Mouse (Mus musculus) gonadal fat pad, adult 2 months (tissue): Measurements from ENCODE around the gene Kcnab2. TPM values are rescaled to one million over a fixed set of nuclear protein-coding genes. Genes with fewer than 3 reads are reported as not detected.

Experiments
- DNase-seq: peaks from one replicate; pipeline ENCODE4 v3.0.0-alpha.2; 2012; ENCODE audit warnings: low read depth
- polyA plus RNA-seq: library from polyadenylated mRNA; depleted of rRNA; stranded (reverse); fragments of >200 nt; gene quantifications from 2 replicates; pipeline ENCODE4 v1.2.3, GENCODE M21; 2012; rRNA removed

The Kcnab2 gene
- polyA plus RNA-seq, result 3.1 and 3.3 TPM in 2 replicates

DNA sequence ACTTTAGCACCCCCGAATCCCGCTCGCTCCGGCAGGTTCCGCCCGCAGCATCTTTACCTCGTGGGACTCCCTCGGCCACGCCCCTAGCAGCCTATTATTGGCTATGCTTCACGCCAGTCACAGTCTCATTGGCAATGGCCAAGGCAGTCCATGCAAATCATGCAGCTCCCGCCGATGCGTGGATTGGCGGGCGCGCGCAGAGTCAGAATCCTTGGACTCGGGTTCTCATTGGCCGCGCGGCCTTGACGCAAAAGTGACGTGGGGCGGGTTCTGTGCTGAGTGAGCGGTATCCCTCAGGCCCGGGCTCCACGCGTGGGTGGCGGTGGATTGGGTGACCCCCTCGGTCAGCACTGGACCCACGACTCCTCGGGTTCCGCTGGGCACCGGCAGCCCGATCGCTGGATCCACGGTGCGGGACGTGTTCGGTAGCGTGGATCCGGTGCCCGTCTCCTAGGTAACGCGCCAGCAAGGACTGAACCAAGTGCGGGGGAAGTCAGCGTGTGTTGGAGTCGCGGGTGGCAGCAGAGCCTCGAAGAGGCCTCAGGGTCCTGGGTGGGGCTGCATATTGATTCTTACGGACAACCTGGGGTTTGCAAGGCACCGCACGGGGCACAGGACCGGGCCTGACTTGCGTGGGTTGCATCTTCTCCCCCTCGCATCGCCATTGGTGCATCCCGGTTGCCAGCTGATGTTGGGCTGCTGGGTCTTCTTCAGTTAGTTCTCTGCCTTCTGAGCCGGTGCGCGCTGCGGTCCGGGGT, at the start of gene Kcnab2:
Kcnab2 (minus strand) TSS at position 406 of the 758 bp plus-strand sequence.
- peak; percentile 4 for DNase-seq

DNA sequence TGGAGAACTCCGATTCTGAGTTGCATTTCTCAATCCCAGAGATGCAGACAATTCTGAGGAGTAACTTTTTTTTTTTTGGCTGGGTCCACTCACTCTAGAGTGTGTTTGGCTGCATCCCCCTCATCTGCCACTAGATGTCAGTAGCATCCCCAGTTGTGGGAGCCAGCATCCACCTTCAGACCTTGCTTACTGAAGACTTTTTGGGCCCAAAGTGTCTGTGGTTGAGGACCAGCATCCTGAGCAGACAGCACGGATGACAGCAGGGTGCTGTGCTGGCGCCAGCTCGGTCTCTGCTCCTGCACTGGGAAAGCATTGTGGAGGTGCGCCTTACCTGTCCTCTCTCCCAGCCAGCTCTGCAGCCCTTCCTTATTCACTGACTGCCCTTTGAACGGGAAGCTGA, 42.4 kb upstream of the Kcnab2 start:
- no peak for DNase-seq

DNA sequence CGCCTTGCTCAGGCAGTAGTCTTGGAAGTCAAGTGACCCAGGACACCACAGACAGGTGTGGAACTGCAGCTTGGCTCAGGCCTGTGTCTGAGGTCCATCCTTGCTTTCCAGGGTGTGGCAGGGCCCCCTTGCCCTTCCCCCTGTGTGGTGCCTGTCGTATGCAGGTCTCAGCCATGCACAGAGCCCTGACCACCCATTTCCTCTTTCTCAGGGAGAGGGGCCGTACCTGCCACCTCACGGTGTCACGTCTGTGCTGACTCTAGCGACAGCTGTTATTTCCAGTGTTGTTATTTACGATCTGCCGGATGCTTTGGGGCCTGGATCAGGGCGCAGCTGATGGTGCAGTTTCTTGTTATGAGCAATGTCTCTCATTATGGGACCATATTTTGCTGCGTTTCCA, 41.4 kb upstream of the Kcnab2 start:
- no peak for DNase-seq

- DNase-seq, result no peak
Observed at GRCm38 (mm10) chr4:152514884-152515283, 37.2 kb upstream of the Kcnab2 start.

- DNase-seq, result no peak
Observed at GRCm38 (mm10) chr4:152512221-152512925, 34.7 kb upstream of the Kcnab2 start.

- DNase-seq, result no peak
Observed at GRCm38 (mm10) chr4:152494360-152494879, 16.7 kb upstream of the Kcnab2 start.

DNA sequence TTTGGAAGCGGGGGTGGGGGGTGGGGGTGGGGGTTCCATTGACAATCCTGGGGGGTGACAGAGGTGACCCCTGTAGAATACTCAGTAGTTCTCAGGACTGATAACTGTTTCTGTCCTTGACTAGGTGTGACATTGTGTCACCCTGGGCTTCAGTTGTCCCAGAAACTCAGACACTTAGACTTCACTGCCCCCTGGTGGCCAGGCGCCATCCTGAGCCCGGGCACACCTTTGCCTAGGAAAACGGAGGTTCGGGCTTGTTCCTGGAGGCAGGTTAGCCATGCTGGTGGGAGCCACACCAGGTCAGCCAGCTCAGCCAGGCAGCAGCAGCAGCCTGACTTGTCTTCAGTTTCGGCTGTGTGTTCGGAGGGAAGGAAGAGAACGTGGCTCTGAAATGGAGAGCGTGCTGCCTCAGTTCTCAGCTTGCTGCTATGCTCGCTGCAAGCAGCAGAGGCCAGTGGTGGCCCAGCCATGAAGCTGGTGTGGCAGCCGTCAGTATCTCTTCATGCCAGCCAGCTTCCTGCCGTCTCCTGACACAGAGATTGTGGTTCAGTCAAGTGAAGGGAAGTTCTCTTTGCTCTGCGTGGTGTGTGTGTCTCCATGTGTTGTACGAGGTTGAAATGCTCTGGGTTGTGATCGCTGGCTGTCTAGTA, 13.7 kb upstream of the Kcnab2 start:
- DNase-seq, result no peak

DNA sequence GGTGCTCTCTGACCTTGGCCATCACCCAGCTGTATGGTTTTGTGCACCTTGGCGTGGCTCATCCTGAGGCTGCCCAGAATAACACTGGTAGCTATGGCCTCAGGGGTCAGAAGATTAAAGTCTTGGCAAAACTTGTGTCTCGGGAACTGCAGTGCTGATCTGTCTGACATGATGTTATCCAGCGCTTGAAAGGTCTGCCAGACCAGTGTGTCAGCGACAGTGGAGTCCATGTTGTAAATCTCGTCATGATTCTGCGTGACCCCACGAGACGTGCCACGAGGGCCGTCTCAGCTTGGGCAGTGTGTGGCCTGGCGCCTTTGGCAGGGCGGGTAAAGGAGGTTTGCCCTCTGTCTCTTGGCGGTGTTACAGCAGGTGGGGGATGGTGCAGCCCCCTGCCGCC, 12.6 kb upstream of the Kcnab2 start:
- peak; percentile 2 for DNase-seq

- no peak for DNase-seq
Observed at GRCm38 (mm10) chr4:152488046-152488445, 10.4 kb upstream of the Kcnab2 start.

DNA sequence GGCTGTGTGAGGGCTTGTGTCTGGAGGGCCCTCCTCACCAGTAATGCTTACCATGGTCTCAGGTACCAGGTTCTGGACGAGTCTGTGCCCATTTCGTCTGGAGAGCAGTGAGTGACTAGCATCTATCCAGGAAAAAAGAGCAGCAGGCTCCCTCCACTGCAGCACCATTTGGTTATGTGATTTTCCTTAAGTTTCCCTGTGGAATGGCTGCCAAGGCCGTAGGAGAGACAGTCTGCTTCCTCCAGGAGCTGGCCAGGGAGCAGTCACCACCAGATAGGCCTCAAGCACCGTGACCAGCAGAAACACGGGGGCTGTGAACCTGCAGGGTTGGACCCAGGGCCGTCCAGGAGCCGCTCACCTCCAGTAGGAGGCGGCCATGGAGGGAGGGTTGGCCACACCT, 2.8 kb upstream of the Kcnab2 start:
- DNase-seq, result no peak

- no peak for DNase-seq
Observed at GRCm38 (mm10) chr4:152478224-152478567, 525 bp upstream of the Kcnab2 start.

DNA sequence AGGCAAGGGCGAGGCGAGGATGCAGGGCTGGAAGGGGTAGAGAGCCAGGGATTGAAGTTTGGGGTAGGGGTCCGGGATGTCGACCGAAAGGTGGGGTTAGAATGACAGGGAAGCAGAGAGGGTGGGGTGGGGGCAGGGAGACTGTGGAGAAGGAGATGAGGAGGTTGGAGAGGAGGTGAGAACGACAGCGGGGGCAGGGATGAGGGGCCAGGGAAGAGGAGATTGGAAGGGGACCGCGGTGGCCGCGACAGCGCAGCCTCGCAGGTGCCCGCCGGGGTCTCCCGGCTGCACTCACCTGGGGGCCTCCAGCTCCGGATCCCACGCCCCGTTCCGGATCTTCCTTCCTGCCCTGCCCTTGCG, 585 bp downstream of the Kcnab2 start:
- DNase-seq, result no peak

DNA sequence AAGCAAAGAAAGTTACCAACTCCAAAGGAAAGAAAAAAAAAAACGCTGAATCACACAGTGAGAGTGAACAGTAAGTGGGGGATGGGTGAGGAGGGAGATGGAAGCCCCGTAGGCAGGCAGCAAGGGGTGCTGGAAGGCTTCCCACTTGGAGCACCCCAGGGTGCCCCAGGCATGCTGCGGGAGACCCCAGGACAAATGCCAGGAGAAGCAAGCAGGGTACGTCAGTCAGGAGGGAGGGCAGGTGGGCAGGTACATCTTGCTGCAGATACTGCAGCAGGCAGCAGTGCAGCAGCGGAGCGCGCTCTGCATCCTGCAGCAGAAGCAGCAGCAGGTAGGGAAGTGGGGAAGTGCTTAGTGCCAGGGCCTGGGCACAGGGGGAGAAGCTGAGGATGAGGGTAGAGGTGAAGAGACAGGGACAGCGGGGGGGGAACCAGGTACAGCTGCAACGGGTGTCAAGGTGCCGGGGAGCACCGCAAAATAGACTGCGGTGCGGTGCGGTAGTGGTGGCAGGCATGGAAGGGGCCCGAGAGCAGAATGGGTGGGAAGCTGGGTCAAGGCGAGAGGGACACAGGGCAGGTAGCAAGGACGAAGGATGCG, 1.1 kb downstream of the Kcnab2 start, which contains the start of gene Nphp4:
Nphp4 (plus strand) TSS at position 280 of the 597 bp plus-strand sequence.
- no peak for DNase-seq

DNA sequence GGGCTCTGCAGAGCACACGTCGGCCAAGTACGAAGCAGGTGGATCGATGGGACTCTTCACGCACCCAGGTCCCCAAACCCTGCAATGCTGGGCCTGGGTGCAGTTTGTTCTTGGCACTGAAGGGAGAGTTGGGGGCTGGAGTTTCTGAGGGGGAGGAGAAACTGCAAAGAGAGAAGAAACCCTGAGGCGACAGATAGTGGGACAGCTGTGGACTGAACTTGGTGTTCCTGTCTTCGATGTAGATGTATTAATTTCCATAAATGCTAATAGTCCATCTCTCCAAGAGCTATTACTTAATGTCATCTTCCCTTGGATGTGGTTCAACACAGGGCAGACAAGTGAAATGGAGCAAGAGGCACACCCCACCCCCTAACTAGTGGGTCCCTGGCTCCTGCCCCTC, 1.7 kb downstream of the Kcnab2 start:
- no peak for DNase-seq

DNA sequence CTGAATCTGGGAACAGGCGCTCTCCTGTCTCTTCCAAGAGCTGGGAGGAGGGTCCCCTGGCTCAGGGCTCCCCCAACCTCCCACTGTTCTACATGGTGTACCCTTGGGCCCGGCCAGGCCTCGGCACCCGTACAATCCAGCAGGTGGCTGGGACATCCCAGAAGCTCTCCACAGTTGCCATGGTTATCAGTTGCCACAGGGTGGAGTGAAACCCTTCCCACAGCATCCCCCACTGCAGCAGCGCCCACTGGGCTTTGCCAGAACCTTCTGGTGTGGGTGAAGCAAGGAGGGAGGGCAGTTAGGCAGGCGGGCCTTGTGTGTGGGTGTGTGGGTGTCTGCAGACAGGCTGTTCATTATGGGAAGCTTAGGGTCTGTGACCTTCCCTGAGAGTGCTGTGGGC, 9.7 kb downstream of the Kcnab2 start:
- DNase-seq, result no peak

DNA sequence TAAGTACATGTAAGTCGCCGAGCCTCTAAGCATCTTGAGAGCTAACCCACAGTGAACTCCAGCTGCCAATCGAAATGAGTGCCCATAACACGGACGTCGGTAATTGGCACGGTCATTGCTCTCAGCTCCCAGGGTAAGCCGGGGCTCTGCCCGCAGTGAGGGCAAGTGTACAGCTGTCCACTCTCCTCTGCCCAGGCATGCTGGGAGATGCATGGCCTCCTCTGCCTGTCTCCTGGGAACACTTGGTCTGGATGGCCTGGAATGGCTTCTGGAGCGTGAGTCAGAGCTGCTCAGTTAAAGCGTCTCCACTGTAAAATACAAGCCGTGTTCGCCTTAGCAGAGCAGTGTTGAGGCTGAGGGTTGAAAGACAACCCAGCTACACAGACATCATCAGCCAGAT, 11.1 kb downstream of the Kcnab2 start:
- DNase-seq, result no peak

DNA sequence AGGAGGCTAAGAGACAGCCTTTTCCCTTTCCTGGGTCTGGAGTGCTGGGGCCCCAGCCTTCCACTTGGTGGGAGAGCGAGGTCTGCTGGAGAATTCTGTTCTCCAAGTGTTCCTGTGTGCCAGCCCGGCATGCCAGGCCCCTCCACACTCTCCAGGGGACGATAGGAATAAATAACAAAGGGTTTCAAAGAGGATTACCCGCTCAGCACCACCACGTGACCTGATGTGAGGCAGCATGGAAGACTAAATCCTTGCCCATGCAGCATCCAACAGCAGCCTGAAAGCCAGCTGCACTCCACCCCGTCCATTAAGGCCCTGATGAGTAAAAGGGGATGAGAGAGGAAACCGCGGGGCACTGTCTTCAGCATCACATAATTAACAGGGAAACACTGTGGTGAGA, 12.6 kb downstream of the Kcnab2 start:
- DNase-seq, result no peak

DNA sequence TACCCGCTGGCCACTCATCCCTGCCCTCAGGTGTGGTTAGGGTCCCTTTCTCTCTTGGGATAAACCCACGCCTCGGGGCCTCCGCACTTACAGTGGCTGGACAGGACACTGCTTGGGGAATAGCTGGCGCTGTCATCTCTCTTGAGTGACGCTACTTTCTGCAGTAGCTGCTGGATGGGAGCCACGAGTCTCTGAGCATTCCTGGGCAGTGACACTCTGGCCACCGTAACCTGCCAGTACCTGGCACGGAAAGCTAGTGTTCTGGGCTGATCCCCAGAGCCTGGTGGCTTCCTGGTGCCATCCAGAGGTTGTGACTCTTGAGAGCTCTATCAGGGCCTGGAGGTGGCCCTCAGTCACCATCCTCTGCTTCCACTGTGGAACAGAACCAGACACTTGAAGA, 14.5 kb downstream of the Kcnab2 start:
- no peak for DNase-seq

DNA sequence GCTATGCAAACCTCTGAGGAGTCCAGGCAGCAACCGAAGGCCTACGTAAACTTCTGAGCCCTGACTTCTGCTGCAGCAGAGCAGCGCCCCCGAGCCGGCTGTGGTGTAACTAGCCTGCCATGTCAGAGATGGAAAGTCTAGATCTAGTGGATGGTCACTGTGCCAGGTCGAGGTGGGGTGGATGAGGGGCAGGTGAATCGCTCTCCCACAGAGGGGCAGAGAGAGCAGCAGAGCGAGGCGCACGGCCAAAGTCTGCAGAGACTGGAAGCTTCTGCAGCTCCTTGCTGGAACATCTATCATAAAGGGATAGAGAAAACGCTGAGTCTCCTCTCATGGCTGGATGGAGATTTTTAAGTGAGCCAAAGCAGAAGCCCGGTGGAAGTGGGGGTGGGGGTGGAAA, 15.2 kb downstream of the Kcnab2 start:
- DNase-seq, result no peak

DNA sequence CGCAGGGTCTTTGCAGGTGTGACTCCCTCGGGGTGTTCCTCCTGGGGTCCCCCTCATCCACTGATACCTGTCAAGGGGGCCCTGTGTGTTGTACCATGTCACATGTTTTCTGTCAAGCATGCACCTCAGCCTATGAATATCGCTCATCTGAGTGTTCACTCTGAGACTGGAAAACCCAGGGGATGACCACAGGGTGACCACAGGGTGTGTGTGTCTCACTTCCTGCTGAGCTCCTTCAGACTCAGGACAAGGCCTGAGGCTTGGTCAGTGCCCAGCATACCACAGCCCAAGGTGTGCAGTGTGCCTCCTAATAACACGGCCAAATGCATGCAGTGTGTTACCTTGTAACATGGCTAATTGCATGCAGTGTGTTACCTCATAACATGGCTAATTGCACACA, 20.0 kb downstream of the Kcnab2 start:
- no peak for DNase-seq

DNA sequence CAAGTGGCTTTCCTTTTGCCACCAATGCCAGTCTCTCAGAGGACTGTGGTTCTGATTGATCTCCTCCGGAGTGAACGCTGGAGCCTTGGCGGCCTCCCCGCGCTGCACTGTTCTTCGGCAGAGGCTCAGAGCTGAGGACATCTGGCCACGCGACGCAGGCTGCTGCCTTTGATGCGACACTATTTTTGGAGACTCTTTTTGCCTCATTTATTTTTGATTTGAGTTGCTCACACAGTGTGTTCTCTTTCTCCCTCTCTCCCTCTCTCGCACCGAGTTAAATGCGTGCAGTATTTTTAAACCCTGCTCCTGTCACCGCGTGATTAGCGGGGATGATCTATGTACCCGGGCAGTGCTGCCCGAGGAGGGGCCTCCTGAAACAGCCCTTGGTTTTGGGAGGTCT, 21.1 kb downstream of the Kcnab2 start:
- DNase-seq, result no peak

DNA sequence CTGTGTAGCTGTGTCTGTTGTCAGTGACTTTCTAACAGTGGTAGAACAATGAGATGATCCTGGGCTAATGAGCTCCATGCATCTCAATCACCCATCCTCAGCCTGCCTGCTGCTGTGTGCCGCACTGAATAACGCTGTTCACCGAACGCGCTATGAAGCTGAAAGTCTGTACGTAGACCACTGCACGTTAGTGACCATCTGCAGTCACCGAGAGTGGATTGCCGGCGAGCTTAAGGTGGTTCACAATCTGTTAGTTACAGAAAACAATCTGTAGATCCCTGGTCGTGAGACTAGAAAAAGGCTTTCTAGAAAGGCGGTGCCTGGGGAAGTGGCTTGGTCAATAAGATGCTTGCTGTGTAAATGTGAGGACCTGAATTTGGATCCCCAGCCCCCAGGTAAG, 23.5 kb downstream of the Kcnab2 start:
- DNase-seq, result no peak
